Mouse (Mus musculus) CH12.LX (cell line): ENCODE measurements around the gene Sema3f.

Experiments
- CTCF ChIP-seq, 2 experiments: IDR thresholded peaks in 1 of 2; conservative IDR thresholded peaks in 1 of 2; 2 replicates each; pipeline ENCODE4 v1.5.1; 2011 to 2012; ENCODE audit warnings: low read depth in 2 of 2, low read length in 2 of 2, improper control_type of control experiment in 1 of 2, inconsistent platforms in 1 of 2, mild to moderate bottlenecking in 1 of 2, moderate library complexity in 1 of 2
- ELF1 ChIP-seq: IDR thresholded peaks from 2 replicates; pipeline ENCODE4 v1.6.1; 2014; ENCODE audit warnings: low read depth, mild to moderate bottlenecking, inconsistent platforms, low read length, improper control_type of control experiment
- EP300 ChIP-seq: IDR thresholded peaks from 2 replicates; pipeline ENCODE4 v1.6.1; 2011; ENCODE audit warnings: low read length, improper control_type of control experiment
- HCFC1 ChIP-seq: IDR thresholded peaks from 2 replicates; pipeline ENCODE4 v1.6.1; 2012; ENCODE audit warnings: low read depth, mild to moderate bottlenecking, inconsistent platforms, low read length, improper control_type of control experiment
- JUN ChIP-seq: IDR thresholded peaks from 2 replicates; pipeline ENCODE4 v1.6.1; 2011; ENCODE audit warnings: low read depth, mild to moderate bottlenecking, low read length, improper control_type of control experiment, moderate library complexity; ENCODE audit not compliant: insufficient read depth
- MAX ChIP-seq: IDR thresholded peaks from 2 replicates; pipeline ENCODE4 v1.6.1; 2011; ENCODE audit warnings: low read length, improper control_type of control experiment
- NELFE ChIP-seq: IDR thresholded peaks from 2 replicates; pipeline ENCODE4 v1.6.1; 2011; ENCODE audit warnings: low read depth, low read length, improper control_type of control experiment
- NRF1 ChIP-seq: IDR thresholded peaks from 2 replicates; pipeline ENCODE4 v1.6.1; 2014; ENCODE audit warnings: low read depth, mild to moderate bottlenecking, inconsistent platforms, low read length, improper control_type of control experiment, moderate library complexity
- POLR2A ChIP-seq: IDR thresholded peaks from 2 replicates; pipeline ENCODE4 v1.6.1; 2011; ENCODE audit warnings: low read depth, mild to moderate bottlenecking, improper control_type of control experiment, low read length
- SMC3 ChIP-seq: IDR thresholded peaks from 2 replicates; pipeline ENCODE4 v1.6.1; 2011; ENCODE audit warnings: low read depth, low read length, improper control_type of control experiment
- TBP ChIP-seq: conservative IDR thresholded peaks from 2 replicates; pipeline ENCODE4 v1.6.1; 2011; ENCODE audit warnings: low read depth, low read length, improper control_type of control experiment
- USF1 ChIP-seq: IDR thresholded peaks from 2 replicates; pipeline ENCODE4 v1.6.1; 2014; ENCODE audit warnings: low read depth, mild to moderate bottlenecking, inconsistent platforms, low read length, improper control_type of control experiment
- ZC3H11A ChIP-seq: IDR thresholded peaks from 2 replicates; pipeline ENCODE4 v1.6.1; 2012; ENCODE audit warnings: low read depth, mild to moderate bottlenecking, inconsistent platforms, low read length, improper control_type of control experiment
- ZNF384 ChIP-seq: IDR thresholded peaks from 2 replicates; pipeline ENCODE4 v1.6.1; 2012; ENCODE audit warnings: low read depth, low read length, improper control_type of control experiment, inconsistent platforms

DNA sequence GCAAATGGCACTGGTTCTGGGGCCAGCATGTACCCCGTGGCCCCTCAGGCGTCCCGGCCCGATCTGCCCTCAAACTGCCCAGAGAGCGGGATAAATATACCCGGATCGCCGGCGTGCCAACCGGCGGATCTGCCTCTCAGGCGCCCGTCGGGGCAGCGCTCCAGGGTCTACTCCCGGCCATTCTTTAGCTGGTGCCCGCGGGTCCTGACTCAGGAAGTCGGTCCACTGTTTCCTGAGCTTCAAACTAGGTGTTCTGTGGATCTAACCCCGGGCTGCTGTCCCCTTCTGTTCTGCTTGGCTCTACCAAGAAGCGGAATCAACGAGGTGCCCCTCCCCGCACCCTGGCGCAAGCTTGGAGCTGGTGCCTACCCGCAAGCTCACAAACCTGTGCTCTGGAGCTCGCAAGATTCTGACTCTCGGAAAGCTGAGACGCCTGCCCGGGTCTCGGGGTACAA, 43.5 kb downstream of the Sema3f start:
- TF ChIP-seq ZC3H11A (no peak), CTCF (conservative IDR thresholded peaks at IDR 0.05 in 1 of 2, IDR thresholded peaks at IDR 0.05 in 1 of 2; ENCODE audit: low read depth in 2 of 2, low read length in 2 of 2) (no peak), MAX (no peak), EP300 (no peak), HCFC1 (no peak), POLR2A (no peak), ELF1 (no peak), USF1 (no peak), NRF1 (no peak), TBP (no peak), ZNF384 (no peak), NELFE (no peak), SMC3 (no peak), JUN (no peak)
